Mouse (Mus musculus) cerebellum, adult 8-10 months (tissue): ENCODE results near the gene Cgnl1.

Experiments
- DNase-seq: peaks from one replicate; pipeline ENCODE4 v3.0.0; 2022

Gene Cgnl1

GRCm38 (mm10) chr9:71766306-71766705 is 5.1 kb downstream of the Cgnl1 start:
- DNase-seq = no peak

- DNase-seq = no peak
Observed at GRCm38 (mm10) chr9:71764551-71764950, 6.9 kb downstream of the Cgnl1 start.

- no peak for DNase-seq
Observed at GRCm38 (mm10) chr9:71763273-71763672, 8.1 kb downstream of the Cgnl1 start.

GRCm38 (mm10) chr9:71761663-71762062 is 9.7 kb downstream of the Cgnl1 start:
- DNase-seq = no peak

GRCm38 (mm10) chr9:71760518-71761141 is 10.8 kb downstream of the Cgnl1 start:
- DNase-seq = no peak

- DNase-seq = no peak
Observed at GRCm38 (mm10) chr9:71759893-71760292, 11.5 kb downstream of the Cgnl1 start.

- DNase-seq = no peak
Observed at GRCm38 (mm10) chr9:71757386-71757785, 14.0 kb downstream of the Cgnl1 start.

GRCm38 (mm10) chr9:71756916-71757315 is 14.5 kb downstream of the Cgnl1 start:
- no peak for DNase-seq

- DNase-seq = no peak
Observed at GRCm38 (mm10) chr9:71753981-71754380, 17.4 kb downstream of the Cgnl1 start.

- no peak for DNase-seq
Observed at GRCm38 (mm10) chr9:71753529-71753928, 17.9 kb downstream of the Cgnl1 start.

- no peak for DNase-seq
Observed at GRCm38 (mm10) chr9:71753117-71753516, 18.3 kb downstream of the Cgnl1 start.

- no peak for DNase-seq
Observed at GRCm38 (mm10) chr9:71750015-71750672, 21.3 kb downstream of the Cgnl1 start.

- DNase-seq = no peak
Observed at GRCm38 (mm10) chr9:71746405-71746804, 25.0 kb downstream of the Cgnl1 start.

GRCm38 (mm10) chr9:71738081-71738930 is 33.1 kb downstream of the Cgnl1 start:
- DNase-seq = no peak

- DNase-seq = no peak
Observed at GRCm38 (mm10) chr9:71737257-71738023, 34.0 kb downstream of the Cgnl1 start.

- no peak for DNase-seq
Observed at GRCm38 (mm10) chr9:71735886-71736285, 35.5 kb downstream of the Cgnl1 start.

- DNase-seq = no peak
Observed at GRCm38 (mm10) chr9:71733559-71733958, 37.8 kb downstream of the Cgnl1 start.

GRCm38 (mm10) chr9:71728822-71729311 is 42.5 kb downstream of the Cgnl1 start:
- DNase-seq = peak; percentile 83

- DNase-seq = no peak
Observed at GRCm38 (mm10) chr9:71727233-71727632, 44.2 kb downstream of the Cgnl1 start.

- no peak for DNase-seq
Observed at GRCm38 (mm10) chr9:71726121-71726520, 45.3 kb downstream of the Cgnl1 start.

- no peak for DNase-seq
Observed at GRCm38 (mm10) chr9:71722366-71722765, 49.0 kb downstream of the Cgnl1 start.

GRCm38 (mm10) chr9:71716995-71717394 is 54.4 kb downstream of the Cgnl1 start:
- DNase-seq = no peak

- no peak for DNase-seq
Observed at GRCm38 (mm10) chr9:71710776-71711175, 60.6 kb downstream of the Cgnl1 start.
